Mouse (Mus musculus): Measurements from ENCODE around the gene Tuba8. TPM values are rescaled to one million over a fixed set of nuclear protein-coding genes. Genes with fewer than 3 reads are reported as not detected.

Tuba8 gene
- total RNA-seq (2023), result not detected

DNA sequence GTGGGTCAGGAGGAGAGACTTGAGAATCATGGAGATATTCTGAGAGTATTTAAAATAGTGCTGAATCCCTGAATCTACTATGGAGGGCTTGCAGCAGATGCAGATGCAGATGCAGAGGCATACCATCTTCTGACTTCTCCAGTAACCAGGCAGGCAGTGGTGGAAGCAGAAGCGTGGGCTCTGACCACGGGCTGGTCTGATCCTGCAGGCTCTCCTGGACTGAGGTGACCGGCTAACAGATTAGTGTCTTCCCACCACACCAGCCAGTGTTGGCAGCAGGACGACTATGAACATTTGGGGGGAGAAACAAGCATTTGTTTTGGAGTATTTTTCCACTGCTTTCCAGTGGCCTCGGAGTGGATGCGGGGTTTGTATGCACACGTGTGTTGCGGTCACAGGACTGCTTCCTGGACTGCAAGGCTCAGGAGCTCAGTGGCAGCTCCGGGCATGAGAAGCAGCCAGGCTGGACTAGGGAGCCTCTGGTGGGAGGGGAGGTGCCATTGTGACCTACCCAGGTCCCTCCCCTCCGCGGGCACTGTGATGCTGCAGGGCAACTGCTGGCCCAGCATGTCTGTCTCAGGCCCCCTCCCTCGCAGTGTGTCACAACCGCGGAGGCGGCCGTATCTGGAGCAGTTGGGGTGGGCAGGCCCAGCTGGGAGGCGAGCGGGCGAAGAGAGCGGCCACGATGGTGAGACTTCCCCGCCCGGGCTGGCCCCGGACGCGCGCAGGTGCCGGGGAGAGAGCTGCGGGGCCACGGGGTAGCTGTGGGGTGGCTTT is at the start of gene Tuba8:
Gene Tuba8, plus strand, starts transcription at position 548 of the 777 bp plus-strand sequence.

DNA sequence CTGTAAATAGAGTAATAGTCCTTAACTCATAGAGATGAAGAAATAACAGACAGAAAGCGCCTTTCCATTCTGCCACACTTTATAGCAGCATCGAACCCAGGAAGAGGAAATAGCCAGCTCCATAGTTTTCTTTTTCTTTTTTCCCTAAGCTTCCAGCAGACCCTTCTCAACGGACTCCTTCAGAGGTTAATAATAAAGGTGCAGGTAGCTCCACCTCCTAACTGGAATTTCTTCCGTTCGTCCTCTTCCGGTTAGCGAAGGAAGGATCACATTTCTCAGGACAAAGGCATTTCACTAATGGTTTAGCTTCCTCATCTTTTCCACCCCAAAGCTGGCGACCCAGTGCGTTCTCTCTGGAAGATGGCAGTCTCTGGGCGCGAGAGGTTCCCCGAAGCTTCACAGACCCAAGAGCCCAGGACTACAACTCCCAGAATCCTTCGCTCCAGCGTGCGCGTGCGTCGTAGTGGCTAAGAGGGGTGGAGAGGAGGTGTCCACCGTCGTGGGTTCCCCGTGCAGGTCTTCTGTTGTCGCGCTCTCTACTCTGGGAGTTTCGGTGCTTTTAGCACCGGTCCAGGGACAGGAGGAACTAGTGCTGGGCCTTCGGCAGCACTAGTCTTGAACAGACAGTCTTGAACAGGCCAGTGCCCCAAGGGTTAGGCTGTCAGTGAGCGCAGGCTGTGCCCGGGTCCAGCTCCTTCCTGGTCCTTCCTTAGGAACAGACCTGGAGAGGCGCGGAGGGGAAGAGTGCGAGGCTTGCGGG is 26.9 kb upstream of the Tuba8 start, which contains the start of gene Pex26:
Gene Pex26, plus strand, starts transcription at position 254 of the 760 bp plus-strand sequence.

GRCm38 (mm10) chr6:121245127-121246036 is 34.9 kb downstream of the Tuba8 start, which contains the start of gene Usp18:
Usp18 (plus strand) TSS chr6:121245906.

Other genes starting within 250 kb of the Tuba8 start
- 10 to 100 TPM; 15.2 to 19.3 TPM for gene Mical3, start 79.7 kb upstream of the Tuba8 start, total RNA-seq (2023)
- 1 to 10 TPM; 7.7 TPM for gene Pex26, start 27.0 kb upstream of the Tuba8 start, total RNA-seq (2023)
- gene Usp18, start 35.2 kb downstream of the Tuba8 start, total RNA-seq (2023), result 10 to 100 TPM; 11.8 to 17.2 TPM
- under 1 TPM; 0.50 to 0.70 TPM for gene Slc6a13, start 89.5 kb downstream of the Tuba8 start, total RNA-seq (2023)
- 10 to 100 TPM; 15.0 to 19.0 TPM for gene Slc6a12, start 132.4 kb downstream of the Tuba8 start, total RNA-seq (2023)